Mouse (Mus musculus) erythroblast, embryonic 14.5 days (primary cell): ENCODE measurements around the gene Stmnd1.

ENCODE experiments used
- GATA1 ChIP-seq: IDR thresholded peaks from 2 replicates; pipeline ENCODE4 v1.6.1; 2012; ENCODE audit warnings: low read length, inconsistent platforms, mixed read lengths
- TAL1 ChIP-seq: IDR thresholded peaks from 3 replicates; pipeline ENCODE4 v1.6.1; 2012; ENCODE audit warnings: low read length, inconsistent platforms, mixed read lengths

- TF ChIP-seq TAL1 (no peak), GATA1 (no peak)
Observed at GRCm38 (mm10) chr13:46273453-46274110, at the start of gene Stmnd1.
